Mouse (Mus musculus): Measurements from ENCODE around the gene Spred1.

The Spred1 gene

DNA sequence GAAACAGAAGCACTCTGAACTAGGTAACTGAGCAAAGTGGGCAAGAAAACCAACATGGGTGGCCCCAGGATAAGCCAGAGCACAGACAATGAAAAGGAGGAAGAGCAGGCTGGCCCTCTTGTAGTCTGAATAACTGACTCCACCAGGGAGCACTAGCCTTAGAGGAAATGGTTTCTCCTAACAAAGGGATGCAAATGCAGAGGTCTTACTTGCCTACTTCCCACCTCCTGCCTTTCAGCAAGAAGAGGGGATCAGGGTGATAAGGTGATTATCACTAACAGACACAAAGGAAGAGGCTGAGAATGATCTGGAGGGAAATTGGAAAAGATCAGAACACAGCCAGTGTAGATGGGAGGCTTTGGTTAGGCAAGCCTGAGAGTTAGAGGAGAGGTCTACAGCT lies 73.1 kb downstream of the Spred1 start:
- no peak for DNase-seq

DNA sequence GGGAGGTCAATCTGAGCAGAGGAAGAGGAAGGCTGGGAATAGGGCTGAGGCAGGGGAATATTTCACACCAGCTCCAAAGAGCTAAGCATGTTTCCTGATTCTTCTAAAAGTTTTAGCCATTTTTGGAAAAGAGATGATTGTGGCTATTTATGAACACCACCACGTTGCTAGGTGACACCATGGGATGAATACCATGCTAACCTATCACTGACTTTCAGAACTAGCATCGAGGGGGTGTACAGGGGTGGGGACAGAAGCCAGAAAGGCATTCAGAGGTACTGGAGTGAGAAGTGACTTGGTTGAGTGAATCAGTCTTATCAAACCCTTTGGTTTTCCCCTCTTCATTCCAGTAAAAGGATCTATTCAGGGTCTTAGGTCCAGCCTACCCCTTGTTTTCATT lies 74.0 kb downstream of the Spred1 start:
- DNase-seq: no peak

DNA sequence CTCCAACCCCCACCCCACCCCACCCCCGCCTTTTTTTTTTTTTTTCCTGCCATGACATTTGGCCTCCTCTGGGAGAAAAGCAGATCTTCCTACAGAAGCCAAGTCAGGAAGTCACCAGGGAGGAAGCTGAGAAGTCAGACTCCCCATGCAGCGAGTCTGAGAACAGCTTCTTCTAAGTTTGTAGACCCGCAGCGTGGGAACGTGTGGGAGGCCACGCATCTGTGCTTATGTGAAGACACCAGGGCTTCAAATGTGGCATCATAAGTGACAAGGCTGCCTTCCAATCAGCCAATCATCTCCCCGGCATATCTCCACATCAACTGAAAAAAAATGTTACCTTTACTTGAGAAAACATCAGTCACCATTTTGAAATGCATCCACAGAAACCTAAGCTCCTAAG lies 74.4 kb downstream of the Spred1 start:
- DNase-seq: no peak

DNA sequence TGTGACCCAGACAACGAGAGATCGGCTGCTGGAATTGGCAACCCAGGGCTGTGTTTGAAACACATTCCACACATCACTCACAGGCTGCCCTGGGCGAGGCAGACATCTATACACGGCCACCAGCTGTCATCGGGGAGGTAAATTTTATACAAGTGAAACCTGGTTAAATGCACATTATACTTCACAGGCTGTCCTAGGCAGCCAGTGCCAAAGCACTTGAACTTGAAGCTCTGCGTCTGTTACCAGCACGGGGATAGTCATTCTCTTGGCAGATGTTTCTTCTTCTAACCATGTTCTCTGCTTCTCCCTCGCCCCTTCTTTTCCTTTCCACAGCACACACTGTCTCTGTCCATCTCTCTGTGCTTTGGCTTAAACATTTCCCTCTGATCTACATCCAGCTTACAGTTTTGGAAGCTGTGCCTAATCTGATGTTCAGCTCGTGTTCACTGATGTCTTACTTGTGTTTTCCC lies 79.7 kb downstream of the Spred1 start:
- no peak for DNase-seq

DNA sequence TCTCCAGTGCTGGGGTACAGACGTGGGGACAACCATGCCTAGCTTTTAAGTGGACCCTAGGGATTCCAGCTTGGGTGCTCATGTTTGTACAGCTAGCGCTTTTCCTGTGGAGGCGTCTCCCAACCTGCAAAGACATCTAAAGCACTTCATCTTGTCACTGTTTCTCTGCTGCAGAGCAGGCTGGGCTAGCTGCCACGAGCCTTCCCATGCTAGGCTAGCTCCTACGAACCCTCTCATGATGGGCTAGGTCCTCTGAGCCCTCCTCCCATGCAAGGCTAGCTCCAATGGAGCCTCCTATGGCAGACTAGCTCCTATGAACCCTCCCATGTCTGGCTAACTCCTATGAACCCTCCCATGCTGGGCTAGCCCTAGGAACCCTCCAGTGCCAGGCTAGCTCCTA lies 82.2 kb downstream of the Spred1 start:
- no peak for DNase-seq

DNA sequence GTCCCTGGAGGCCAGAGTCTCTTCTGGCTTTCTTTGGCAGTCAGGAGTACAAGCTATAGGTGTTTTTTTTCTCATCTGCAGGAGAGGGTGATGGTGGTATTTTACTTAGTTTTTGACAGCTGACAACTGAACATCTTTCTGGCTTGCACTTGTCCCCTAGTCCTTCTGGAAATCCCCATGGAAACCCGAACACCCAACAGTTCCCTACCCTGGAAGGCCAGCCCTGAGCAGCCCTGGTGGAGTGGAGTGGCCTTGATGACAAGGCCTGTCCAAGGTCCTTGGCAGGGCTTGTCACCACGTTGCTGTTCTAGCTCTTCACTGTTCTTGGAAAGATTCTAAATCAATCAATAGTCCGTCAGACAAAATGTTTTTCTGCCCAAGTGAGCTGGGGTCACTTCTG lies 83.4 kb downstream of the Spred1 start:
- DNase-seq: no peak

DNA sequence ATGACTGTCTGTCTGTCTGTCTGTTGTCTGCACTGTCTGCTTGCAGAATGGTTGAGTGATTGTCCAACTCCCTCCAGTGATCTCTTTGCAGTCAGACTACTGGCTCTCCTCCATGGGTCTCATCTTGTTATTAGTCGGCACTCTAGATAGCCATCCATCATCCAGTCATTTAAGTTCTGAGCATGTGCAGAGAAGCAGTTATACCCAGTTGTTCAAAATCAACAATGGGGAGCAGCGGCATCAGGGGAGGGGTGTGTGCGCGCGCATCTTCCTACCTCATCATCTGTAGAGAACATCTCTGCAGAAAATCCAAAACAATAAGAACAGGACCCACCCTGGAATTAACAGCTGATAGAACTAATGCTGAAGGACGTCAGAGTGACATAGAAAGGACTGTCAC lies 83.9 kb downstream of the Spred1 start:
- no peak for DNase-seq

DNA sequence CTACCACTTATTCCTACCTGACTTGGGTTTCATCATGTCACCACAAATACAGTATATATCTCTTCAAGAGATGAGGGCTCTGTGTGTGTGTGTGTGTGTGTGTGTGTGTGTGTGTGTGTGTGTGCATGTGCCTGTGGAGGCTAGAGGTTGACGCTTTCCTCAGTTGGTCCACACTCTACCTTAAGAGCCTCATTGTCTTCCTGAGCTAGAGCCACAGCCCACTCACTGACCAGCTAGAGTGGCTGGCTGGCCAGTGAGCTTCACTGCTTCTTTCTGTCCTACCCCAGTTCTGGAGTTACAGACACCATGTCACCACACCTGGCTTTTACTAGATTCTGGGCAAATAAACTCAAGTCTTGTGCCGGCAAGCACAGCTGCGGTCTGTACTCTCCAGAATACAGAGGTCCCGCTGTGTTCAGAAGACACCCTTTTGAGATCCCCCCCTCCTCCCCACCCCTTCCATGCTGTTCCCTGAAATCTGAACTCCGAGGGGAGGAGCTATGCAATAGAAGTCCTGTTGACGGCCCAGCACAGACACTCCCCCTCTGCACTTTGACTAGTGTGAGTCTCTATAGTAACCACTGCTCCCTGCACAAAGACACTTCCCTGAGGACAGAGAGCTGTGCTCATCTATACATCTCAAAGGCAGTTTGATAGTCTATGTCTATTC lies 89.4 kb downstream of the Spred1 start:
- no peak for DNase-seq

DNA sequence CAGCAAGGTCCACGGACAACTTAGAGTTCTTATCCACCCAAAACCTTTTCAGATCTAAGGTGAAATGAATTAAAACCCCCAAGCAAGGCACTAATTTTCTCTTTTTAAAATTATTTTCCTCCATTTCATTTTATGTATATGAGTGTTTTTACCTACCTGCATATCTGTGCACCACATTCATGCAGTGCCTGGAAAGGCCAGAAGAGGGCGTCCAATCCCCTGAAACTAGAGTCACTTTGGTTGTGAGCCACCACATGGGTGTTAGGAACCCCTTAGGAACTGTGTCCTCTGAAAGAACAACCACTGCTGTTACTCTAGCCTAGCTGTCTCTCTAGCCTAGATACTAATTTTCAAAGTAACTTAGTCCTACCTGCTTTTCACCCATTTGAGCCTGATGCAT lies 95.0 kb downstream of the Spred1 start:
- DNase-seq: peak; percentile 10 to 16

DNA sequence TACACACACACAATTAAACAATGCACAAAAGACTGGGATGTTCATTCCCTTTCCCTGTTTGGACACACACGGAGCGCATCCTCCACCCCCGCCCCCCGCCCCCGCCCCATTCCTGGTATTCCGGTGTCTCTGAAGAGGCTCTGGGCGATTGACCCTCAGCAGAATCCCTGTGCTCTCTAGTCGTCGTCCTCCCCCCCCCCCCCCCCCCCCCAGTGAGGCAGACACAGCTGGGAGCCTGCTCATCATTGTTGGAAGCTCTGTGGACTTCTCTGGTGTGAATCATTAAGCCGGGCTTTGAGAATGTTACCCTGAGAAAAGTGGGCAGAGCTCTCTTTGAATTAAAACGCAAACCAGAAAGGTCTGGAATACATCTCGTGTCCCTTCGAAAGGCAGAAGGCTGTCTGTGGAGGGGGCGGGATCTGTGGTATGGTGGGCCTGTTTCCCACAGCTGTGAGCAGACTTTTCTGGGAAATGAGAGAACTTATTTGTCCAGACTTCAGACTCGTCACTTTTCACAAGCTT lies 96.6 kb downstream of the Spred1 start:
- DNase-seq: no peak

DNA sequence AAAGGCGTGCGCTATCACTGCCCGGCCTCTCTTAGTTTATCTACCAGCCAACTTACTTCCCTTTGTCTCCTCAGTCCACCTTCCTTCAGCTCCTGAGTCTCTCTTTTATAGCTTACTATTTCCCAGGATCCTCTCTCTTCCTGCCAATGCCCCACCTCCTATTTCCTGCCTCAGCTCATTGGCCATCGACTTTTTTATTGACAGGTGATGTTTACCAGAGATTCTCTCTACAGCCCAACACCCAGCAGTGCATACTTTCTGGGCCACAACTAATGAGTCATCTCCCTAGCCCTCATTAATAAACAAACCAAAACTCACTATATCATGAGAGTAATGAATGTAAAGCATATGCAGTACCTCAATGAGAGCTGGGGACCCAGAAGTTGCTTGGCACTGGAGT lies 98.4 kb downstream of the Spred1 start:
- DNase-seq: no peak

DNA sequence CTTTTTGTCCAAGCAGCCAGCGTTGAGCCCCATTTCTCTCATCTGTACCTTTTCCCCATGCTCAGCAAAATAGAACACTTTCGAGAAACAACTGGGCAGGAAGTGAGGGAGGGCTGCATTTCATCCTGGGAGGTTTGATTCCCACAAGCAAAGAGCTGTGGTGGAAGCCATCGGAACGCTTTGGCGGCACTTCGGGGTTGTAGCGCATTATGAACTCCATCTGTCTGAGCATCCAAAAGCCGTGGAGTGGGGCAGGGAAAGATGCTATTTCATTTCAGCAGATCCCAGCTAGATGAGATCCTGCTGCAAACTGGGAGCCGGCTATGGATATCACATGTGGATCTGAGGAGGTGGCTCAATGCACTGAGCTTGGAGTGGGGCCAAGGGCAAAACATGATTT lies 101.5 kb downstream of the Spred1 start:
- DNase-seq: no peak

DNA sequence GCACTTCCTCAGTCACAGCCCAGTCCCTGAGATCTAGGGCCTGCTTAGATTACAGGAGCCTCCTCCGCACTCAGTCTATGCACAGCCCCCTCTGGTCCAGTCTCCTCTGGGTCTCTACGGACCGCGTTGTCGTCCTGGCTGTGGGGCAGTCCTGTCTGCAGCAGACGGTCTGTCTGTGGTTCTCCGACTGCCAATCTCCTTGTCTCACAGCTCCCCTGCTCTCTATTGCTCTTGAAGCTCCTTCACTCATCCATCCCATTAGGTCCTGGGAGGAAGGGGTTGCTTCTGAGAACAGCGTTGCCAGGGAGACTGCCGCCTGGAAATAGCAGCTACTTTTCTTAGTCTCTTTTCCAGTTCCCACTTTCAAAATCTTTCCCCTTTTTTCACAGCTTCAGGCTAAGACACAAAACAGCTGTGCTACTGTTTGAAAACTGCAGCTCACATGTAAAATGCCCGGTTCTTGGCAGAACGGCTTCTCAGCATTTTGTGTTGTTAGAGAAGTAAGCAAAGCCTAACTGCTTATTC lies 107.5 kb downstream of the Spred1 start:
- DNase-seq: no peak

DNA sequence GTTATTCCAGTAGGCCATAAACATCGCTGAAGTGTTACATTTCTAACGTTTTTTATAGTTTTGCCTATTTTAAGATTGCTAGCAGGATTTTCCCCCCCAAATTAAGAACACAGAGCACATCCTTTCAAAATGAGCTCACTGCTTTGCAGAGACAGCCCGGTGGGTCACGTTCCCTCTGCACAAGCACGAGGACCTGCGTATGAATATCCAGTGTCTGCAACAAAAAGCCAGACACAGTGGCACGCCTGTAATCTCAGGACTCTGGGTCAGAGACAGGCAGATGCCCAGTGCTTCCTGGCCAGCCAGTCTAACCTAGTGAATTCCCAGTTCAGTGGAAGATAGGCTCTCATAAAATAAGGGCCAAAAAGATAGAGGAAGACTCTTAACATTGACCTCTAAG lies 109.1 kb downstream of the Spred1 start:
- DNase-seq: no peak

DNA sequence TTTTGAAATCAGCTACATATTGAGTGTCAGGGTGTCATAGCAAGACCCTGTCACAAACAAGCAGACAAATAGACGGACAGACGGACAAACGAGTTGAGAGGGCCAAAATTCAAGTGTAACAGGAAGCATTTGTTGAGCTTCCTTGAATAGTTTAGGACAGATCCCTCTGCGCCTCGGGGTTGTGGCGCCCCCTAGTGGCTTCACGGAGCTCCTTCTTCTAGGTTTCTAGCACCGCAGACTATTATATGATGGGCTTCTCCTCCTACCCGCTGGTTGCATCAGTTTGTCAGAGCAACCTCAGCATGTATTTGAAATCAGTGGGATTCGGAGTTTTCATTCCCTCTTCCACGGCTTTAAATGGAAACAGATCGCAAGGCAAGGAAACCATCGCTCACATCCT lies 110.1 kb downstream of the Spred1 start:
- peak; percentile 63 to 66 for DNase-seq

Data from thymus, postnatal 36 days (tissue).